Mouse (Mus musculus) embryonic fibroblast, embryonic 13.5 days (primary cell): Measurements from ENCODE around the gene Tecta. TPM values are rescaled to one million over a fixed set of nuclear protein-coding genes. Genes with fewer than 3 reads are reported as not detected.

Experiments used
- H3K27ac ChIP-seq: 2 replicates; pipeline ENCODE4 v1.5.1; 2012; ENCODE audit warnings: low read length, control low read depth, inconsistent platforms; ENCODE audit not compliant: insufficient read depth
- H3K4me1 ChIP-seq: 2 replicates; pipeline ENCODE4 v1.6.1; 2011; ENCODE audit warnings: low read length; ENCODE audit not compliant: control insufficient read depth, insufficient read depth
- H3K4me3 ChIP-seq: 2 replicates; pipeline ENCODE4 v1.5.1; 2011; ENCODE audit warnings: mild to moderate bottlenecking, control low read depth, low read length; ENCODE audit not compliant: insufficient read depth
- CTCF ChIP-seq: IDR thresholded peaks from 2 replicates; pipeline ENCODE4 v1.5.1; 2011; ENCODE audit warnings: mild to moderate bottlenecking, control low read depth, low read length, moderate library complexity, borderline replicate concordance; ENCODE audit not compliant: insufficient read depth
- POLR2A ChIP-seq: IDR thresholded peaks from 2 replicates; pipeline ENCODE4 v1.6.1; 2011; ENCODE audit warnings: low read depth, mild to moderate bottlenecking, control low read depth, low read length, moderate library complexity
- polyA plus RNA-seq: library from polyadenylated mRNA; stranded (reverse); fragments of >200 nt; gene quantifications from 2 replicates; pipeline ENCODE4 v1.2.4, GENCODE M21; 2011; ENCODE audit warnings: low read depth; ENCODE audit not compliant: missing spikeins, insufficient read length

The Tecta gene
- polyA plus RNA-seq, 1 experiment, result 0.16 TPM

GRCm38 (mm10) chr9:42354871-42355270 lies 44.9 kb downstream of the Tecta start:
- Histone ChIP-seq H3K4me3 (no peak overlapping the region), H3K4me1 (no peaks in the 10 kb centered on the region), H3K27ac (no peak overlapping the region)
- TF ChIP-seq CTCF, result no peak
- no peak for TF ChIP-seq POLR2A

- Histone ChIP-seq H3K4me1 (no peaks in the 10 kb centered on the region), H3K27ac (no peak overlapping the region), H3K4me3 (no peak overlapping the region)
- TF ChIP-seq POLR2A (no peak), CTCF (no peak)
These were observed 49.9 kb downstream of the Tecta start for GRCm38 (mm10) chr9:42349791-42350190.

- H3K4me3 ChIP-seq, result no peak overlapping the region
- H3K4me1 ChIP-seq, result no peaks in the 10 kb centered on the region
- TF ChIP-seq POLR2A (no peak), CTCF (no peak)
- H3K27ac ChIP-seq, result no peak overlapping the region
These were observed 53.4 kb downstream of the Tecta start for GRCm38 (mm10) chr9:42346297-42346696.

- TF ChIP-seq CTCF (no peak), POLR2A (no peak)
- no peak overlapping the region for H3K4me3 ChIP-seq
- no peak overlapping the region for H3K27ac ChIP-seq
- no peaks in the 10 kb centered on the region for H3K4me1 ChIP-seq
These were observed 60.6 kb downstream of the Tecta start for GRCm38 (mm10) chr9:42339151-42339550.

DNA sequence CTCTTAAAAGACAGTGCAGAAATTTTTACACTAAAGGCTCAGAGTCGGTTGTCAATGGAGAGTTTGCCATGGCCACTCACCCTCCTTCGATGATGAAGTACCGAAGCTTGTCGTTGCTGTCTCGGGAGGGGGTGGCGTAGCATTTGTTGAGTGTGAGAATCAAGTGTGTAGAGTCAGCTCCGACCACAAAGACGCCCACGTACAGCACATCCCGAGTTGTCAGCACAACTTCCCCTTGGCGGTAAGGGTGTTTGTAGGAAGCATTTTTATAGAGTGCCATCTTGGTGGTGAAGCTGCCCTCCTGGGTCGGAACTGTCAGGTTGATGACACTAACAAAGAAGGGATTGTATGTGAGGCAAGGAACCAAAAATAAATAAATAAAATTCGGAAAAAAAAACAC lies 62.7 kb downstream of the Tecta start:
- H3K27ac ChIP-seq, result no peak overlapping the region
- no peak overlapping the region for H3K4me3 ChIP-seq
- TF ChIP-seq CTCF (no peak), POLR2A (no peak)
- no peaks in the 10 kb centered on the region for H3K4me1 ChIP-seq

GRCm38 (mm10) chr9:42336575-42336974 lies 63.2 kb downstream of the Tecta start:
- H3K27ac ChIP-seq, result no peak overlapping the region
- no peaks in the 10 kb centered on the region for H3K4me1 ChIP-seq

GRCm38 (mm10) chr9:42334885-42335284 lies 64.8 kb downstream of the Tecta start:
- no peak overlapping the region for H3K4me3 ChIP-seq
- H3K4me1 ChIP-seq, result no peaks in the 10 kb centered on the region
- no peak overlapping the region for H3K27ac ChIP-seq
- TF ChIP-seq CTCF (no peak), POLR2A (no peak)

More at GRCm38 (mm10) chr9:42336575-42336974, 63.2 kb downstream of the Tecta start:
- TF ChIP-seq CTCF (no peak), POLR2A (no peak)
- no peak overlapping the region for H3K4me3 ChIP-seq

GRCm38 (mm10) chr9:42332692-42333091 lies 67.0 kb downstream of the Tecta start:
- Histone ChIP-seq H3K27ac (no peak overlapping the region), H3K4me3 (no peak overlapping the region), H3K4me1 (no peaks in the 10 kb centered on the region)
- no peak for TF ChIP-seq POLR2A
- no peak for TF ChIP-seq CTCF

DNA sequence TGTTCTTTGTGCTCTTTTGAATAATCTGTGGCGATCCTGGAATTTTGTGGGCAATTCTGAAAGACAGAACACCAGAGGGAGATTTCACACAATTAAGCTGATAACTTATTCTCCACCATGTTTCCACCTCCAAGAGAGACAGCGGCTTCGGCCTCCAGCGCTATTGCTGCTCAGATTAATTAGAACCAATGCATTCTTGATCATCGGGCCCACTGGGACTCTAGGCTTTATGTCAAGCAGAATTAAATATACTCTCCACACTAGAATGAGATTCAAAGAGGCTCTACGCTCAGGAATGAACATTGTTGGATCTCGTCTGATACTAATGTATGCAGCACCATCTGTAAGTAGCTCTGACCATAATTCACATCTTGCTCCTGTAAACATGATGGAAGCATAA lies 68.4 kb downstream of the Tecta start:
- H3K27ac ChIP-seq, result no peak overlapping the region
- TF ChIP-seq POLR2A (no peak), CTCF (no peak)
- H3K4me3 ChIP-seq, result no peak overlapping the region
- H3K4me1 ChIP-seq, result no peaks in the 10 kb centered on the region

GRCm38 (mm10) chr9:42329753-42330152 lies 70.0 kb downstream of the Tecta start:
- no peak overlapping the region for H3K4me3 ChIP-seq
- TF ChIP-seq CTCF, result no peak
- TF ChIP-seq POLR2A, result no peak
- H3K4me1 ChIP-seq, result no peaks in the 10 kb centered on the region
- no peak overlapping the region for H3K27ac ChIP-seq

GRCm38 (mm10) chr9:42326688-42327440 lies 72.9 kb downstream of the Tecta start:
- H3K4me1 ChIP-seq, result no peaks in the 10 kb centered on the region
- no peak for TF ChIP-seq POLR2A
- no peak for TF ChIP-seq CTCF
- no peak overlapping the region for H3K4me3 ChIP-seq
- no peak overlapping the region for H3K27ac ChIP-seq
